Mouse (Mus musculus) liver, embryonic 14.5 days (tissue): ENCODE measurements around the gene Tex48. TPM values are rescaled to one million over a fixed set of nuclear protein-coding genes. Genes with fewer than 3 reads are reported as not detected.
A peak's percentile ranks its signal among the peaks of the same experiment; 100 is the strongest.

Experiments
- ATAC-seq: fragments of 200-750 bp; cut with Nextera tagmentation; 2 replicates; pipeline ENCODE4 v1.8.0; 2017; ENCODE audit warnings: moderate number of reproducible peaks, mild to moderate bottlenecking, moderate library complexity; ENCODE audit not compliant: insufficient read depth
- DNase-seq, 3 experiments: peaks; one replicate each; pipeline ENCODE4 v3.0.0-alpha.2; 2012 to 2013; ENCODE audit warnings: low read depth in 3 of 3, low spot score in 3 of 3
- H3K27ac ChIP-seq: fragments of 300-500 bp; sonication (generic); 2 replicates; pipeline ENCODE4 v1.5.1; 2014; ENCODE audit warnings: moderate library complexity, mild to moderate bottlenecking, control low read depth, inconsistent platforms
- H3K27me3 ChIP-seq: fragments of 300-500 bp; sonication (generic); 2 replicates; pipeline ENCODE4 v1.6.1; 2014; ENCODE audit warnings: mild to moderate bottlenecking, low read length, moderate library complexity; ENCODE audit not compliant: control insufficient read depth, insufficient read depth
- H3K36me3 ChIP-seq: fragments of 300-500 bp; sonication (generic); replicated peaks from 2 replicates; pipeline ENCODE4 v1.6.1; 2014; ENCODE audit warnings: low read depth; ENCODE audit not compliant: control insufficient read depth, insufficient read depth
- H3K4me1 ChIP-seq, 2 experiments: fragments of 200-500 bp in 1 of 2; fragments of 300-500 bp in 1 of 2; sonication (generic) in 1 of 2; replicated peaks; 2 replicates each; pipeline ENCODE4 v1.6.1; 2012 to 2014; ENCODE audit warnings: antibody characterized with exemption in 1 of 2, inconsistent platforms in 1 of 2, low read length in 1 of 2; ENCODE audit not compliant: control insufficient read depth in 2 of 2, insufficient read depth in 2 of 2
- H3K4me2 ChIP-seq: fragments of 300-500 bp; sonication (generic); 2 replicates; pipeline ENCODE4 v1.6.1; 2014; ENCODE audit warnings: low read depth, mild to moderate bottlenecking, control low read depth, moderate library complexity
- H3K4me3 ChIP-seq, 2 experiments: fragments of 200-500 bp in 1 of 2; fragments of 300-500 bp in 1 of 2; sonication (generic) in 1 of 2; 2 replicates each; pipeline ENCODE4 v1.5.1; 2012 to 2014; ENCODE audit warnings: low read depth in 2 of 2, low read length in 2 of 2, mild to moderate bottlenecking in 2 of 2, control low read depth in 1 of 2, inconsistent platforms in 1 of 2, moderate library complexity in 1 of 2; ENCODE audit not compliant: insufficient read depth in 1 of 2
- H3K9ac ChIP-seq: fragments of 300-500 bp; sonication (generic); replicated peaks from 2 replicates; pipeline ENCODE4 v1.6.1; 2014; ENCODE audit warnings: mild to moderate bottlenecking, control low read depth, moderate library complexity
- H3K9me3 ChIP-seq: fragments of 300-500 bp; sonication (generic); 2 replicates; pipeline ENCODE4 v1.6.1; 2016; ENCODE audit warnings: low read length, mixed read lengths; ENCODE audit not compliant: control insufficient read depth
- CTCF ChIP-seq: IDR thresholded peaks from 2 replicates; pipeline ENCODE4 v1.5.1; 2016; ENCODE audit warnings: antibody characterized with exemption, low read depth, control low read depth
- EP300 ChIP-seq: IDR thresholded peaks from 2 replicates; pipeline ENCODE4 v1.6.1; 2016; ENCODE audit warnings: antibody characterized with exemption, low read depth
- WGBS: fragments of 180-500 bp; shearing (Covaris S2); extraction: QIAGEN DNeasy Blood & Tissue Kit; methylation state at CpG from one replicate; pipeline ENCODE4 v1.1.7; 2014; ENCODE audit not compliant: insufficient replicate concordance; 5-methylcytosine and 5-hydroxymethylcytosine counted together
- polyA plus RNA-seq, 2 experiments: library from polyadenylated mRNA; depleted of rRNA in 1 of 2; stranded (reverse) in 1 of 2; unstranded in 1 of 2; fragments of >200 nt; fragmentation: Nextera tagmentation in 1 of 2; extraction: Ambion mirVana in 1 of 2; gene quantifications; 2 replicates each; pipeline versions ENCODE4 v1.2.1 to v1.2.3; 2012 to 2014

Tex48 gene
- polyA plus RNA-seq, 2 experiments = not detected

DNA sequence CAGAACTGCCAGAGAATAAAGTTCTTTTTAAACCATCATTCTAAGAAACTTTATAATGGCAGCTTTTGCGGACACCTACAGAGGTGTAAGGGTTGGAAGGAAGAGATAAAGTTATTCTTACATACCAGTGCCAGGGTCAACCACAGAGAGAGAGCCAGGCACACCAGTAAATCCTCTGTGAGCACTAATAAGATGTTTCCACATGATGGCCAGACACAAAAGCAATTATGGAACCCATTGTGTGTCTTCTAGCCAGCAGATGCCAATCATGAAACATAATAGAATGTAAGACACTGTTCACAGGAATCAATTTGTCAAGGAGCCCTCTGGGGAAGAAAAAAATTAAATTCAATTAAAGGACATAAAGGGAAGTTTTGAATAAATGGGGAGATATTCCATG, 39.2 kb upstream of the Tex48 start:
- H3K27me3 ChIP-seq = no peaks in the 10 kb centered on the region
- no peak overlapping the region for H3K4me3 ChIP-seq
- H3K9me3 ChIP-seq = no peaks in the 10 kb centered on the region
- H3K4me2 ChIP-seq = no peak overlapping the region
- TF ChIP-seq EP300 (no peak), CTCF (no peak)
- ATAC-seq (no peak), DNase-seq (no peak)
- 56% methylated on average over 1 of the region's 1 CpGs for WGBS
- no peaks in the 10 kb centered on the region for H3K36me3 ChIP-seq
- no peak overlapping the region for H3K9ac ChIP-seq
- H3K27ac ChIP-seq = no peak overlapping the region
- H3K4me1 ChIP-seq = no peaks in the 10 kb centered on the region

DNA sequence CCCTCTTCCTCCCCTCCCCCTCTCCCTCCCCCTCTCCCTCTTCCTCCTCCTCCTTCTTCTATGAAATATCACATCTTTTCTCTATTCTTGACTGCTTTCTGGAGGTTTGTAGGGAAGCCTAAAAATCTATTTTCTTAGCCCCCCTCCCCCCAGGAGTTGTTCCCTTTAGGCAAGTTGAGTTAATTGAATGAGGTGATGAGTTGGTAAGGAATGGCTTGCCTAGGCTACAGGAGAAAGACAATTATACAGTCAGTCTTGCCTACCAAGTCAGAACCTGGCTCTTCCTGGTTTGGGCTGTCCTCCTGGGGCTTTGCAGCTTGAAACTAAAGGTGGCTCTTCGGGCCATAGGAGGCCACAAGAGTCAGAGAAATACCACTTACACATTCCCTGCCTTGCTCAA, 37.5 kb upstream of the Tex48 start:
- Histone ChIP-seq H3K27me3 (no peaks in the 10 kb centered on the region), H3K4me1 (no peaks in the 10 kb centered on the region), H3K4me2 (no peak overlapping the region), H3K36me3 (no peaks in the 10 kb centered on the region), H3K27ac (no peak overlapping the region), H3K4me3 (no peak overlapping the region), H3K9ac (no peak overlapping the region), H3K9me3 (no peaks in the 10 kb centered on the region)
- DNase-seq (no peak), ATAC-seq (no peak)
- TF ChIP-seq CTCF (no peak), EP300 (no peak)
- 42% methylated on average over 1 of the region's 1 CpGs for WGBS

GRCm38 (mm10) chr4:63659086-63659485, 36.9 kb upstream of the Tex48 start:
- Histone ChIP-seq H3K27ac (no peak overlapping the region), H3K9me3 (no peaks in the 10 kb centered on the region), H3K4me2 (no peak overlapping the region), H3K27me3 (no peaks in the 10 kb centered on the region), H3K36me3 (no peaks in the 10 kb centered on the region), H3K4me1 (no peaks in the 10 kb centered on the region), H3K9ac (no peak overlapping the region), H3K4me3 (no peak overlapping the region)
- DNase-seq (no peak), ATAC-seq (no peak)
- 34% methylated on average over 4 of the region's 4 CpGs for WGBS
- TF ChIP-seq CTCF (no peak), EP300 (no peak)

DNA sequence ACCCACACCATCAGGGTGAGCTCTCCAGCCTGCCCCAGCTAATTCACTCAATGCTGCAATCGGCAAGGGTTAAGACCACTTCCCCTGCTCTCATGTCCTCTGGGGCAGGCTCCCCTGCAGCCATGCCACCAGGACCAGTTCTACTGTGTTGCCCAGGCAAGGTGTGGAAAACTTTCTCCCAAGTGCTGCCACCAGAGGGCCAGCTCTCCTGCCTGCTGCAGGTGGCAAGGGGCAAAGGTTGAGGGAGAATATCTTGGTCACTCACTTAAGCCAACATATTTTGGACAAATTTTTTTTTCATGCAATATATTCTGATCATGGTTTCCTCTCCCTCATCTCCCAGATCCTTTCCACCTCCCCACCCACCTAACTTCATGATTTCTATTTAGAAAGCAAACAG, 32.2 kb upstream of the Tex48 start:
- no peak overlapping the region for H3K27ac ChIP-seq
- WGBS = 38% methylated on average over 1 of the region's 1 CpGs

DNA sequence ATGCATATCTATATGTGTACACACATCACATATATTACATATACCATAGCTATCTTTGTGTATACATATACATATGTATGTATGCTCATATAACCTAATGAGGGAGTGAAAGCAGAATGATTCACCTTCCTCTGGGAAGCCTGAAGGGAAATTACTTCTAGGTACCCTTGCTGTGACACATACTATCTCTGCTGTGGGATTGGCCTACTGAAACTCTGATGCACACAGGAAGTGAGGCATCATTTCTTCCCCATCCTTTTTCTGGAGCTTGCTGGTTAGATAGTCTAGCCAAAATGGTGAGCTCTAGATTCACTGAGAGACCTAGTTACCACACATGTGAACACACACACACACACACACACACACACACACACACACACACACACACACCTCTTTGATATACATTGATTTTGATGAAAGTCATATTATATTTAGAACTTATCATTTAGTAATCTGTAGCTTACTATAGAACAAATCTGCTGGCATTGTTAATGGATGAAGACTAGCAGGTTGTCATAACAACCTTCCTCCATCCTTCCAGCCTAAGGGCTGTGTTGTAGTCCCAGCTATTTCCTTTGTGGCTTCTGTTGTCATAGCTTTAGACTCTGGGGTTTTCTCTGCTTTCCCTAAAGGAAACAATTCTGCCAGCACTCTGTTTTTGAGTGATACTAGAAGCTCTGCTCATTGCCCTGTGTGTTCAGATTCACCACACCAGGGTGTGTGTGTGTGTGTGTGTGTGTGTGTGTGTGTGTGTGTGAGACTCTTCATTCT, 21.9 kb upstream of the Tex48 start:
- no peak for DNase-seq

More for the DNA sequence above, 32.2 kb upstream of the Tex48 start:
- 0 out of 2 replicates have a peak, but pooled peaks have one; percentile 23 for TF ChIP-seq CTCF
- no peak for TF ChIP-seq EP300
- H3K9ac ChIP-seq = no peak overlapping the region
- no peaks in the 10 kb centered on the region for H3K4me1 ChIP-seq
- H3K27me3 ChIP-seq = no peaks in the 10 kb centered on the region
- no peaks in the 10 kb centered on the region for H3K36me3 ChIP-seq
- H3K4me2 ChIP-seq = no peak overlapping the region
- H3K4me3 ChIP-seq = no peak overlapping the region
- no peaks in the 10 kb centered on the region for H3K9me3 ChIP-seq
- ATAC-seq (no peak), DNase-seq (no peak)

More for the DNA sequence above, 21.9 kb upstream of the Tex48 start:
- no peaks in the 10 kb centered on the region for H3K27me3 ChIP-seq
- H3K4me1 ChIP-seq = no peaks in the 10 kb centered on the region
- H3K36me3 ChIP-seq = no peaks in the 10 kb centered on the region
- no peak overlapping the region for H3K27ac ChIP-seq
- H3K9me3 ChIP-seq = no peaks in the 10 kb centered on the region
- H3K4me2 ChIP-seq = no peak overlapping the region
- no peak for TF ChIP-seq CTCF
- no peak for TF ChIP-seq EP300
- no peak overlapping the region for H3K4me3 ChIP-seq
- no peak for ATAC-seq
- no peak overlapping the region for H3K9ac ChIP-seq
